Mouse (Mus musculus): Measurements from ENCODE around the gene Ccnq.

DNA sequence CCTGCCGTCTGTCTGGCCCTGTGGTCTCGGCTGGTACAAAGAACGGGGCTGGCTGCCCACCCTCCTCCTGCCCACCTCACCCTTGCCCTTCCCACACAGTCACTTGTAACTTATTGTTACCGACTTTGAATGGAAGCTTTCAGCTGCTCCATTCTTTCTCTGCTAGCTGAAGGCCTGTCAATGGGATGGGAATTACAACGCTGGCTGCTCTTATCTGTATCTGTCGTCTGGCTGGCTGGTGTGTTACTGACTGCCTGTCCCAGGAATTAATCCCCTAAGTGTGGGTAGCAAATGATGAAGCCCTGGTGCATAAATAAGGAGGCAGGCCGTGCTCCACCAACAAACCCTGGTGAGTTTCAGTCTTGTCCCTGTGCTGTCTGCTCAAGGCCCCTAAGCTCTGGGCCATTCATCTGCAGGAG, 34.5 kb upstream of the Ccnq start:
- TF ChIP-seq CTCF (conservative IDR thresholded peaks at IDR 0.05; ENCODE audit: insufficient read depth, insufficient read length, low read depth, low read length) (no peak), POLR2A (IDR thresholded peaks at IDR 0.05; ENCODE audit: low read depth, low read length) (no peak)
